Mouse (Mus musculus): ENCODE measurements around the gene Bmp10. TPM values are rescaled to one million over a fixed set of nuclear protein-coding genes. Genes with fewer than 3 reads are reported as not detected.

The Bmp10 gene
- total and polyA plus RNA-seq, 2 experiments from 2014 or later: 0.05 TPM; not detected in 1

- WGBS: 71% methylated on average over 7 of the region's 7 CpGs
- ATAC-seq: no peak
- H3K4me2 ChIP-seq (ENCODE audit: low read depth, low read length): no peak overlapping the region
Observed at GRCm38 (mm10) chr6:87445222-87445621, 16.4 kb downstream of the Bmp10 start.

GRCm38 (mm10) chr6:87447217-87447616, 18.4 kb downstream of the Bmp10 start:
- DNase-seq (ENCODE audit: low spot score): no peak
- Histone ChIP-seq H3K9ac (replicated peaks; ENCODE audit: low read length) (no peak overlapping the region), H3K4me1 (ENCODE audit: insufficient read depth, low read length) (no peaks in the 10 kb centered on the region), H3K4me2 (ENCODE audit: low read depth, low read length) (no peak overlapping the region), H3K4me3 (ENCODE audit: low read length) (no peak overlapping the region), H3K27ac (no peak overlapping the region), H3K9me3 (ENCODE audit: low read length) (no peaks in the 10 kb centered on the region), H3K27me3 (ENCODE audit: insufficient read depth, low read length) (no peaks in the 10 kb centered on the region), H3K36me3 (ENCODE audit: insufficient read depth, low read length) (no peaks in the 10 kb centered on the region)
- ATAC-seq: no peak
- no peak for TF ChIP-seq CTCF (IDR thresholded peaks at IDR 0.05; ENCODE audit: low read depth)
- 93% methylated on average over 4 of the region's 4 CpGs for WGBS

More at GRCm38 (mm10) chr6:87445222-87445621, 16.4 kb downstream of the Bmp10 start:
- Histone ChIP-seq H3K4me1 (ENCODE audit: insufficient read depth, low read length) (no peaks in the 10 kb centered on the region), H3K27ac (no peak overlapping the region), H3K4me3 (ENCODE audit: low read length) (no peak overlapping the region), H3K9ac (replicated peaks; ENCODE audit: low read length) (no peak overlapping the region), H3K36me3 (ENCODE audit: insufficient read depth, low read length) (no peaks in the 10 kb centered on the region), H3K27me3 (ENCODE audit: insufficient read depth, low read length) (no peaks in the 10 kb centered on the region), H3K9me3 (ENCODE audit: low read length) (no peaks in the 10 kb centered on the region)
- TF ChIP-seq CTCF (IDR thresholded peaks at IDR 0.05; ENCODE audit: low read depth): no peak
- DNase-seq (ENCODE audit: low spot score): no peak

DNA sequence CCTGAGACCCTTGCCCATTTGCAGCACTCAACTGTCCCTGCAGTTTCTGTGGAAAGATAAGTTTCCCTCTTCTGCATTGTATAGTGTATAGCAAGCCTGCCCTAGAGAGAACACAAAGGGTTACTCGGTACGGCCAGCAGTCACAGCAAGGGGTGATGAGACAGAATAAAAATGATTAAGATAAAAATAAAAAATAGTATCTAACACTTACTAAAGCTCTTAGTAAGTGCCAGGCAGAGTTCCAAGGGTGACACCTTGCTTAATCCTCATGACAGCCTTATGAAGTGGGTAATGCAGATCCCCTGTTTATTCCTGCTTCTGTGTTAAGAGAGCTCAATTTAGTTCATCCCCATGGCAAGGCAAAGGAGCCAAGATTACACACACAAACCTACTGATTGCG, 20.7 kb downstream of the Bmp10 start:
- ATAC-seq (no peak), DNase-seq (ENCODE audit: low spot score) (no peak)
- Histone ChIP-seq H3K4me1 (ENCODE audit: insufficient read depth, low read length) (no peaks in the 10 kb centered on the region), H3K9me3 (ENCODE audit: low read length) (no peaks in the 10 kb centered on the region), H3K4me3 (ENCODE audit: low read length) (no peak overlapping the region), H3K4me2 (ENCODE audit: low read depth, low read length) (no peak overlapping the region), H3K27me3 (ENCODE audit: insufficient read depth, low read length) (no peaks in the 10 kb centered on the region), H3K27ac (no peak overlapping the region), H3K36me3 (ENCODE audit: insufficient read depth, low read length) (no peaks in the 10 kb centered on the region), H3K9ac (replicated peaks; ENCODE audit: low read length) (no peak overlapping the region)
- no peak for TF ChIP-seq CTCF (IDR thresholded peaks at IDR 0.05; ENCODE audit: low read depth)
- WGBS: 73% methylated on average over 3 of the region's 3 CpGs

- H3K27me3 ChIP-seq (ENCODE audit: insufficient read depth, low read length): no peaks in the 10 kb centered on the region
- H3K9ac ChIP-seq (replicated peaks; ENCODE audit: low read length): no peak overlapping the region
- H3K4me2 ChIP-seq (ENCODE audit: low read depth, low read length): no peak overlapping the region
- peak; percentile 63 for TF ChIP-seq CTCF (IDR thresholded peaks at IDR 0.05; ENCODE audit: low read depth)
- no peaks in the 10 kb centered on the region for H3K36me3 ChIP-seq (ENCODE audit: insufficient read depth, low read length)
- no peak for DNase-seq (ENCODE audit: low spot score)
- no peaks in the 10 kb centered on the region for H3K4me1 ChIP-seq (ENCODE audit: insufficient read depth, low read length)
- no peak for ATAC-seq
- H3K27ac ChIP-seq: no peak overlapping the region
- no peaks in the 10 kb centered on the region for H3K9me3 ChIP-seq (ENCODE audit: low read length)
- 62% methylated on average over 3 of the region's 3 CpGs for WGBS
- H3K4me3 ChIP-seq (ENCODE audit: low read length): no peak overlapping the region
Observed at GRCm38 (mm10) chr6:87451016-87451415, 22.2 kb downstream of the Bmp10 start.

GRCm38 (mm10) chr6:87451771-87452170, 23.0 kb downstream of the Bmp10 start:
- ATAC-seq (no peak), DNase-seq (ENCODE audit: low spot score) (no peak)
- Histone ChIP-seq H3K36me3 (ENCODE audit: insufficient read depth, low read length) (no peaks in the 10 kb centered on the region), H3K4me3 (ENCODE audit: low read length) (no peak overlapping the region), H3K9ac (replicated peaks; ENCODE audit: low read length) (no peak overlapping the region), H3K9me3 (ENCODE audit: low read length) (no peaks in the 10 kb centered on the region), H3K4me2 (ENCODE audit: low read depth, low read length) (no peak overlapping the region), H3K4me1 (ENCODE audit: insufficient read depth, low read length) (no peaks in the 10 kb centered on the region), H3K27ac (no peak overlapping the region), H3K27me3 (ENCODE audit: insufficient read depth, low read length) (no peaks in the 10 kb centered on the region)
- no peak for TF ChIP-seq CTCF (IDR thresholded peaks at IDR 0.05; ENCODE audit: low read depth)
- WGBS: 77% methylated on average over 3 of the region's 3 CpGs

GRCm38 (mm10) chr6:87455507-87455906, 26.7 kb downstream of the Bmp10 start:
- H3K9ac ChIP-seq (replicated peaks; ENCODE audit: low read length): no peak overlapping the region
- no peak for DNase-seq (ENCODE audit: low spot score)
- H3K36me3 ChIP-seq (ENCODE audit: insufficient read depth, low read length): no peaks in the 10 kb centered on the region
- WGBS: 74% methylated on average over 6 of the region's 6 CpGs
- H3K27me3 ChIP-seq (ENCODE audit: insufficient read depth, low read length): no peaks in the 10 kb centered on the region
- H3K4me3 ChIP-seq (ENCODE audit: low read length): no peak overlapping the region
- no peak for ATAC-seq
- no peaks in the 10 kb centered on the region for H3K9me3 ChIP-seq (ENCODE audit: low read length)
- H3K4me2 ChIP-seq (ENCODE audit: low read depth, low read length): no peak overlapping the region
- TF ChIP-seq CTCF (IDR thresholded peaks at IDR 0.05; ENCODE audit: low read depth): no peak
- no peaks in the 10 kb centered on the region for H3K4me1 ChIP-seq (ENCODE audit: insufficient read depth, low read length)
- no peak overlapping the region for H3K27ac ChIP-seq

DNA sequence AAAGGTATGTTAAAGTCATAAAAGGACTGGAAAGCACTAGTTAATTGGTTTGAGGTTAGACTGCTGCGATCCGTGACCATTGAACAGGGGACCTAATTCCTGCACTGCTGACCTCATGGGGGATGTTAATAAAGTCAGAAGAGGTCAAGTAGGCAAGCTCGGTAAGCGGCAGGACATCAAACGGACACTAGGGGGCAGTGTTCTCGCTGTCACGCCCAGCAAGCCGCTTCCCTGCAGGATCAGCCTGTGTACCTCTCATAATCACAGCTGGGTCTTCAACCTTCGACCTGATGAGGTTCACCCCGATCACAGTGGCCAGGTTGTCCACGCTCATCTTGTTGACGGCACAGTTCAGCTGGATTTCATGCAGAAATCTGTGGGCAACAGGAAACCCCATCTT, 37.4 kb downstream of the Bmp10 start:
- TF ChIP-seq CTCF (IDR thresholded peaks at IDR 0.05; ENCODE audit: low read depth): peak; percentile 86
- no peaks in the 10 kb centered on the region for H3K4me1 ChIP-seq (ENCODE audit: insufficient read depth, low read length)
- peak; percentile 74 for DNase-seq (ENCODE audit: low spot score)
- no peaks in the 10 kb centered on the region for H3K9me3 ChIP-seq (ENCODE audit: low read length)
- peak overlapping the region; percentile 37; the same call in 1 of the 2 replicates for H3K4me2 ChIP-seq (ENCODE audit: low read depth, low read length)
- H3K36me3 ChIP-seq (ENCODE audit: insufficient read depth, low read length): no peaks in the 10 kb centered on the region
- no peak for ATAC-seq
- H3K4me3 ChIP-seq (ENCODE audit: low read length): no peak overlapping the region
- H3K27me3 ChIP-seq (ENCODE audit: insufficient read depth, low read length): no peaks in the 10 kb centered on the region
- H3K27ac ChIP-seq: no peak overlapping the region
- H3K9ac ChIP-seq (replicated peaks; ENCODE audit: low read length): no peak overlapping the region
- WGBS: 14% methylated on average over 12 of the region's 12 CpGs

All from hindbrain, postnatal 0 days (tissue).